Mouse (Mus musculus): ENCODE data around the gene Sox10. TPM values are rescaled to one million over a fixed set of nuclear protein-coding genes. Genes with fewer than 3 reads are reported as not detected.

The Sox10 gene
- polyA plus RNA-seq, 2 experiments: 0.12 to 0.14 TPM

DNA sequence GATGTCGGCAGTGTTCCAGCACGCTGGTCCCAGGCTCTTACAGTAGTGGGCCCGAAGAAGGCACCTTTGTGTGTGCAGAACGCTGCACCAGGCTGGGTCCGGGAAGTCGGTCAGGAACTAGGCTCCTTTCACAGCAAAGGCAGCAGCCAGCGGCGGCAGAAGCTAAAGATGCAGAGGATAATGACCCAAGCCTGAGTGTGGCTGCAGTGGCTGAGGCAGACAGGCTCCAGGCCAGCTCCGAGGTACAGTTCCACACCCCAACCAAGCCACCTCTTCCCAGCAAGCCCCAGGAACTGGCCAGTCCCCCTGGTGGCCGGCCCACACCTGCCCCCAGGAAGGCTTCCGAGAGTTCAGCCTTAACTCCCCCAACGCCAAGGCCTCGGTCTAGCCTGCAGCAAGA, 42.5 kb downstream of the Sox10 start:
- Histone ChIP-seq H3K9ac (replicated peaks) (no peak overlapping the region), H3K27ac (no peak overlapping the region), H3K4me3 (ENCODE audit: insufficient read depth in 1 of 2, low read depth in 2 of 2, low read length in 2 of 2) (no peak overlapping the region), H3K27me3 (ENCODE audit: control insufficient read depth, insufficient read depth, low read length) (no peaks in the 10 kb centered on the region), H3K4me2 (ENCODE audit: low read depth) (no peak overlapping the region), H3K9me3 (ENCODE audit: control insufficient read depth, low read length) (no peaks in the 10 kb centered on the region), H3K4me1 (replicated peaks; ENCODE audit: control insufficient read depth in 2 of 2, insufficient read depth in 2 of 2, low read length in 1 of 2) (no peaks in the 10 kb centered on the region), H3K36me3 (replicated peaks; ENCODE audit: control insufficient read depth, insufficient read depth, low read depth) (no peaks in the 10 kb centered on the region)
- WGBS (ENCODE audit: insufficient replicate concordance): 78% methylated on average over 13 of the region's 13 CpGs
- TF ChIP-seq EP300 (IDR thresholded peaks at IDR 0.05; ENCODE audit: low read depth) (no peak), CTCF (IDR thresholded peaks at IDR 0.05; ENCODE audit: low read depth) (0 out of 2 replicates have a peak, but pooled peaks have one; percentile 20)
- no peak for ATAC-seq (ENCODE audit: insufficient read depth)
- no peak for DNase-seq (ENCODE audit: low read depth in 3 of 3, low spot score in 3 of 3)

DNA sequence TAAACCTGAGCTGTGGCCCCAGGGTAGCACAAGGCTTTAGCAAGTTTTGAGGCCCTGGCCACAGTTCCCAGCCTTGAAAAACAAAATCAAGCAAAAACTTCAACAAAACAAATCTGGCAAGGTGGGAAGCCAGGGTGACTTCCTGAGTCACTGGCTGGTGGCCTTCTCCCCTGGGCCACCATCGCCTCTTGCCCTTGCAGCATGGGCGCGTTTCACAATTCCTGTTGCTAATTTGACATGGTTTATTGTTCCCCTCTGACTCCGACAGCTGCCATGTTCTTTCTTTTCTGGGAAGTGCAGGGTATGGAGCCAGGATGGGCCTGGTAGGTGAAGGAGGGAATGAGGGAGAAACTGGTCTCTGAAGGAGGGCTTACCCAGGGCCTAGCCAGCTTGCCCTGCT, 42.9 kb downstream of the Sox10 start:
- no peaks in the 10 kb centered on the region for H3K36me3 ChIP-seq (replicated peaks; ENCODE audit: control insufficient read depth, insufficient read depth, low read depth)
- WGBS (ENCODE audit: insufficient replicate concordance): 70% methylated on average over 4 of the region's 4 CpGs
- H3K4me3 ChIP-seq (ENCODE audit: insufficient read depth in 1 of 2, low read depth in 2 of 2, low read length in 2 of 2): no peak overlapping the region
- H3K4me1 ChIP-seq (replicated peaks; ENCODE audit: control insufficient read depth in 2 of 2, insufficient read depth in 2 of 2, low read length in 1 of 2): no peaks in the 10 kb centered on the region
- ATAC-seq (ENCODE audit: insufficient read depth) (no peak), DNase-seq (ENCODE audit: low read depth in 3 of 3, low spot score in 3 of 3) (no peak)
- H3K27ac ChIP-seq: no peak overlapping the region
- H3K27me3 ChIP-seq (ENCODE audit: control insufficient read depth, insufficient read depth, low read length): no peaks in the 10 kb centered on the region
- H3K9me3 ChIP-seq (ENCODE audit: control insufficient read depth, low read length): no peaks in the 10 kb centered on the region
- no peak overlapping the region for H3K4me2 ChIP-seq (ENCODE audit: low read depth)
- H3K9ac ChIP-seq (replicated peaks): no peak overlapping the region
- TF ChIP-seq EP300 (IDR thresholded peaks at IDR 0.05; ENCODE audit: low read depth) (no peak), CTCF (IDR thresholded peaks at IDR 0.05; ENCODE audit: low read depth) (no peak)

DNA sequence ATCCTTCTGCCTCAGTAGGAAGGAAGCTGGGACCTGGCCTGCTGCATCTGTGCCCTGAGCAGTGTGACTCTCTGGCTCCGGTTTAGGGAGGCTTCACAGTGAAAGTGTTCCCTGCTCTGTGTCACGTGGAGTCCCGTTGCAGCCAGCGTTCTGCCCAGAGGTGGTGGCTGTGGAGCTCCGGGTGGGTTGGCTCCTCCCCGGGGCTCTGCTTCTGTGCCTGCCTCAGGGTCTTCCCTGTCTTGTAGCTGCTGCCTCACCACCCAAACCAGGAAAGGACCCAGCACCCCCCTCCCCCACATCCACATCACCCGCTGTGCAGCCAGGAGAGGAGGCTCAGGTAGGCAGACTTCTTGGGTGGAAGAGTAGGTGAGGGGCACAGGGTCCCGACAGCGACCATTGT, 45.5 kb downstream of the Sox10 start:
- Histone ChIP-seq H3K9me3 (ENCODE audit: control insufficient read depth, low read length) (no peaks in the 10 kb centered on the region), H3K4me1 (replicated peaks; ENCODE audit: control insufficient read depth in 2 of 2, insufficient read depth in 2 of 2, low read length in 1 of 2) (no peaks in the 10 kb centered on the region), H3K36me3 (replicated peaks; ENCODE audit: control insufficient read depth, insufficient read depth, low read depth) (no peaks in the 10 kb centered on the region), H3K4me2 (ENCODE audit: low read depth) (no peak overlapping the region), H3K4me3 (ENCODE audit: insufficient read depth in 1 of 2, low read depth in 2 of 2, low read length in 2 of 2) (no peak overlapping the region), H3K27me3 (ENCODE audit: control insufficient read depth, insufficient read depth, low read length) (no peaks in the 10 kb centered on the region), H3K27ac (no peak overlapping the region), H3K9ac (replicated peaks) (no peak overlapping the region)
- 81% methylated on average over 9 of the region's 9 CpGs for WGBS (ENCODE audit: insufficient replicate concordance)
- no peak for DNase-seq (ENCODE audit: low read depth in 3 of 3, low spot score in 3 of 3)
- no peak for ATAC-seq (ENCODE audit: insufficient read depth)
- TF ChIP-seq EP300 (IDR thresholded peaks at IDR 0.05; ENCODE audit: low read depth) (no peak), CTCF (IDR thresholded peaks at IDR 0.05; ENCODE audit: low read depth) (no peak)

DNA sequence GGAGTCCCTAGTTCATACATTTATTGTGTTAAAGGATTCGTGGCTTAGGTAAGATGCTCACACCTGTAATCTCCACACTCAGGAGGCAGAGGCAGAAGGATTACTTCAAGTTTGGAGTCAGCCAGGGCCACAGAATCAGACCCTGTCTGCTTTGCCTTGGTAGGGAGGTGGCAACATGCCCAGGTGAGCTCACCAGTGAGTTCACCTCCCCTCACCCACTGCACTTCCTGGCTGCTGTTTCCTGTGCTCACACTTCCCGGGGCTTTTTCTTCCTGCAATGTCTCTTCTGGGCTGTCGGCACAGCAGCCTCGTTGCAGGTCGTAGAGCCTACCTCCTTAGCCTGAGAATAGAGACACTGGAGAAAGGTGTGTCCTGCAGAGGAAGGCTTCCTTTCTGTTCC, 49.8 kb downstream of the Sox10 start:
- no peak overlapping the region for H3K4me3 ChIP-seq (ENCODE audit: insufficient read depth in 1 of 2, low read depth in 2 of 2, low read length in 2 of 2)
- no peak overlapping the region for H3K27ac ChIP-seq
- H3K36me3 ChIP-seq (replicated peaks; ENCODE audit: control insufficient read depth, insufficient read depth, low read depth): no peaks in the 10 kb centered on the region
- no peaks in the 10 kb centered on the region for H3K9me3 ChIP-seq (ENCODE audit: control insufficient read depth, low read length)
- peaks cover 0 to under 1% of the 10 kb centered on the region in 2 experiments; a peak in 1 of 4 replicates for H3K4me1 ChIP-seq (replicated peaks; ENCODE audit: control insufficient read depth in 2 of 2, insufficient read depth in 2 of 2, low read length in 1 of 2)
- no peak overlapping the region for H3K9ac ChIP-seq (replicated peaks)
- H3K27me3 ChIP-seq (ENCODE audit: control insufficient read depth, insufficient read depth, low read length): no peaks in the 10 kb centered on the region; the same call in 1 of the 2 replicates
- 54% methylated on average over 5 of the region's 5 CpGs for WGBS (ENCODE audit: insufficient replicate concordance)
- TF ChIP-seq EP300 (IDR thresholded peaks at IDR 0.05; ENCODE audit: low read depth) (no peak), CTCF (IDR thresholded peaks at IDR 0.05; ENCODE audit: low read depth) (no peak)
- DNase-seq (ENCODE audit: low read depth in 3 of 3, low spot score in 3 of 3) (no peak), ATAC-seq (ENCODE audit: insufficient read depth) (no peak)
- no peak overlapping the region for H3K4me2 ChIP-seq (ENCODE audit: low read depth)

DNA sequence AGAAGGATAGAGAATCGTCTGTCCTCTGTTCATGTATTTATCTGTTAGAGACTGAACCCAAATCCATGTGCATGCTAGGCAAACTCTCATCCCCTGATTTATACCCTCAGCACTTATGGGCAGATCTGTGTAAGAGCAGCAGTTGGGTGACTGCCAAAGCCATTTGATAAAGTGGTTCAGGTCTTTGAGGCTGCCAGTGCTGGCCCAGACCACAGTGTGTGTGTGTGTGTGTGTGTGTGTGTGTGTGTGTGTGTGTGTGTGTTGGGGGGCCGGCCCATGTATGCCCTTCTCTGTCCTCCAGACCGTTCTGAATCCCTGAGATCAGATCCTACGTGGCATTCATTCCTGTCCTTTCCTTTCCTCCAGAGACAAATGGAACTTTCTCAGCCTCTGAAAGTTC, 53.3 kb downstream of the Sox10 start:
- Histone ChIP-seq H3K36me3 (replicated peaks; ENCODE audit: control insufficient read depth, insufficient read depth, low read depth) (no peaks in the 10 kb centered on the region), H3K4me1 (replicated peaks; ENCODE audit: control insufficient read depth in 2 of 2, insufficient read depth in 2 of 2, low read length in 1 of 2) (peaks cover 2 to 8% of the 10 kb centered on the region in 2 experiments), H3K27ac (no peak overlapping the region), H3K4me2 (ENCODE audit: low read depth) (no peak overlapping the region), H3K9me3 (ENCODE audit: control insufficient read depth, low read length) (no peaks in the 10 kb centered on the region), H3K4me3 (ENCODE audit: insufficient read depth in 1 of 2, low read depth in 2 of 2, low read length in 2 of 2) (no peak overlapping the region), H3K27me3 (ENCODE audit: control insufficient read depth, insufficient read depth, low read length) (peaks cover 2% of the 10 kb centered on the region; the same call in 1 of the 2 replicates), H3K9ac (replicated peaks) (no peak overlapping the region)
- ATAC-seq (ENCODE audit: insufficient read depth) (no peak), DNase-seq (ENCODE audit: low read depth in 3 of 3, low spot score in 3 of 3) (no peak)
- TF ChIP-seq EP300 (IDR thresholded peaks at IDR 0.05; ENCODE audit: low read depth): no peak
- no peak for TF ChIP-seq CTCF (IDR thresholded peaks at IDR 0.05; ENCODE audit: low read depth)
- WGBS (ENCODE audit: insufficient replicate concordance): 81% methylated on average over 4 of the region's 4 CpGs
